Mouse (Mus musculus) cerebellum, adult 11 months (tissue): ENCODE data around the gene Echdc2.

ENCODE experiments used
- DNase-seq: peaks from one replicate; pipeline ENCODE4 v3.0.0; 2022

Gene Echdc2

GRCm38 (mm10) chr4:108213023-108213422 is 47.8 kb downstream of the Echdc2 start:
- no peak for DNase-seq

GRCm38 (mm10) chr4:108217332-108218179 is 52.3 kb downstream of the Echdc2 start, which contains the start of gene Zyg11a:
Gene Zyg11a (minus strand): TSS chr4:108218048.
- no peak for DNase-seq

- no peak for DNase-seq
These were observed 53.8 kb downstream of the Echdc2 start for GRCm38 (mm10) chr4:108219019-108219418.

GRCm38 (mm10) chr4:108222507-108222906 is 57.3 kb downstream of the Echdc2 start:
- DNase-seq: no peak

- no peak for DNase-seq
These were observed 60.2 kb downstream of the Echdc2 start for GRCm38 (mm10) chr4:108225341-108225872.
